Mouse (Mus musculus): ENCODE measurements around the gene Rchy1.
"Not testable (repeated sequence)": the region's sequence is repeated elsewhere in the genome, so short reads cannot be mapped to it uniquely, and the experiment has no call there.

Gene Rchy1

GRCm38 (mm10) chr5:91959986-91960385, 2.9 kb downstream of the Rchy1 start:
- no peak for DNase-seq

GRCm38 (mm10) chr5:91959096-91959495, 3.8 kb downstream of the Rchy1 start:
- DNase-seq, result no peak

- DNase-seq, result no peak
Observed at GRCm38 (mm10) chr5:91956991-91957760, 5.7 kb downstream of the Rchy1 start.

GRCm38 (mm10) chr5:91951404-91951803, 11.5 kb downstream of the Rchy1 start:
- DNase-seq, result no peak

- DNase-seq, result no peak
Observed at GRCm38 (mm10) chr5:91949441-91949840, 13.4 kb downstream of the Rchy1 start.

- DNase-seq, result no peak
Observed at GRCm38 (mm10) chr5:91947008-91947407, 15.9 kb downstream of the Rchy1 start.

GRCm38 (mm10) chr5:91945609-91946008, 17.3 kb downstream of the Rchy1 start:
- not testable (repeated sequence) for DNase-seq

- DNase-seq, result no peak
Observed at GRCm38 (mm10) chr5:91913231-91913630, 49.6 kb downstream of the Rchy1 start.

GRCm38 (mm10) chr5:91911384-91912106, 51.3 kb downstream of the Rchy1 start:
- DNase-seq, result no peak

GRCm38 (mm10) chr5:91910616-91911015, 52.3 kb downstream of the Rchy1 start:
- no peak for DNase-seq

GRCm38 (mm10) chr5:91909010-91909620, 53.8 kb downstream of the Rchy1 start:
- DNase-seq, result no peak

All from cerebellum, adult 18-20 months (tissue).